Mouse (Mus musculus): ENCODE measurements around the gene Rab21. TPM values are rescaled to one million over a fixed set of nuclear protein-coding genes. Genes with fewer than 3 reads are reported as not detected.

The Rab21 gene
- polyA plus RNA-seq, 1 experiment, result 6.7 TPM

DNA sequence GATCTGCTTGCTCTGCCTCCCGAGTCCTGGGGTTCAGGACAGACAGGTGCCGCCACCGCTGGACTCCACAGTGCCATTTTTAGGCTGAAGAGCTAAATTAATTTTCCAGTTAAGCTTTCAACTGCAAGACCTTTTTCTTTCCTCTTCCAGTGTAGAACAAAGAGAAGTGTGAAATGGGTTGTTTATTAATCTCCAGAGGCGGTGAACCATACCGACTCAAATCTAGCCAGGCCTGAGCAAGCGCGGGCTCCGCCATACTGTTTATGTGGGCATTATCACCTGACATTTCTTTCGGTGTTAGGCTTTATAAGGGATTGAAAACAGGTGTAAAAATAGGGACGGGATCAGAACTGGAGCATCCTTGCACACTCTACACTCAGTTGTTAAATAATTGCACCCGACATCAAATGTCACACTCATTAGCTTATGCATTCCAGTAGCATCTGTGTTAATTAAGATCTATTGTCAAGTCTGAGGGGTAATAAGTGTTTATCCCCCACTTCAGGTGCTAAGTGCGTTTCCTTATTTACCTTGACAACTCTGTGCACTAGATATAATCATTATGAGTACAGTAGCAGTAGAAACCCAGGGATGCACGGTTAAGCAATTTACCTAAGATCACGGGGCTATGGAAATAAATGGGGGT is 1.6 kb downstream of the Rab21 start:
- no peak for TF ChIP-seq POLR2A (IDR thresholded peaks at IDR 0.05; ENCODE audit: control insufficient read depth, low read depth, low read length)
- TF ChIP-seq CTCF (IDR thresholded peaks at IDR 0.05; ENCODE audit: control insufficient read depth, insufficient read depth, insufficient replicate concordance, low read depth, low read length), result no peak
- Histone ChIP-seq H3K4me3 (ENCODE audit: control insufficient read depth, low read depth, low read length) (no peak overlapping the region), H3K36me3 (ENCODE audit: control insufficient read depth, insufficient read depth, low read length) (no peaks in the 10 kb centered on the region), H3K27me3 (ENCODE audit: control insufficient read depth, insufficient read depth, low read length) (no peaks in the 10 kb centered on the region), H3K4me1 (ENCODE audit: control insufficient read depth, insufficient read depth, low read length) (peaks cover 9% of the 10 kb centered on the region), H3K27ac (ENCODE audit: control insufficient read depth, insufficient read depth, low read depth, low read length) (no peak overlapping the region)

DNA sequence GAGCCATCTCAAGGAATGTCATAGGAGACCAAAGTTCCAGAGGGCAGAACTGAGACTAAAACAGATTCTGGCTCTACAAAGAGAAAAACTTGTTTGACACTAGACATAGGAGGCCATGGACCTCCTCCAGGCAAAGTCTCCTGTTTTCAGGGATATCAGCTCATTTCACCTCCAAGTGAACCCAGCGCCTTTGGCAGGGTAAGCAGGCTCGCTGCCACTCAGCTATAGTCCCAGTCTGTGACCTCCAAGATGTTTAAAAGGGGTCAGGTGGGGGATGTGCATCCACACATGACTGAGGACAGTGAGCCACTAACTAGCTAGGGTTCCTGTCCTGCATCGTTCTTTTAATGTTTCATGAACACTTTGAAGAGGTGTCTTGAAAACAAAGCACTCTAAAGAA is 2.7 kb downstream of the Rab21 start:
- Histone ChIP-seq H3K27me3 (ENCODE audit: control insufficient read depth, insufficient read depth, low read length) (no peaks in the 10 kb centered on the region), H3K36me3 (ENCODE audit: control insufficient read depth, insufficient read depth, low read length) (no peaks in the 10 kb centered on the region), H3K4me3 (ENCODE audit: control insufficient read depth, low read depth, low read length) (no peak overlapping the region), H3K27ac (ENCODE audit: control insufficient read depth, insufficient read depth, low read depth, low read length) (no peak overlapping the region), H3K4me1 (ENCODE audit: control insufficient read depth, insufficient read depth, low read length) (peaks cover 9% of the 10 kb centered on the region)
- TF ChIP-seq CTCF (IDR thresholded peaks at IDR 0.05; ENCODE audit: control insufficient read depth, insufficient read depth, insufficient replicate concordance, low read depth, low read length) (no peak), POLR2A (IDR thresholded peaks at IDR 0.05; ENCODE audit: control insufficient read depth, low read depth, low read length) (no peak)

DNA sequence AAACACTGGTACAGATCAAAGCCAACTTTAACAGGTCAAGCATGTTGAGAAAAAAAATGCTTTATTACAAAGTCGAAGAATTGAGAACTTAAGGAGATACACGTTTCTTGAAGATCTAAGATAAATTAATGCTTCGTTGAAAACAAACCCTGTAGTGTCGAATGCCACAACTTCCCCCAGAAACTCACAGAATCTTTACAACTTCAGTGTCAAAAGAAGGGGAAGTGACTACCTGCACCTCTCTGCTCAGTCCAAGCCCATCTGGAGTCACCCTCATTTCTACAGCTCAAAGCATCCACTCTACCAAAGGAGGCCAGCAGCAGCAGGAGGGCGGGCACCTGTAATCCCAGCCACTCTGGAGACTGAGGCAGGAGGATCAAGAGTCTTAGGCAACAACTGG is 3.2 kb downstream of the Rab21 start:
- Histone ChIP-seq H3K27ac (ENCODE audit: control insufficient read depth, insufficient read depth, low read depth, low read length) (no peak overlapping the region), H3K36me3 (ENCODE audit: control insufficient read depth, insufficient read depth, low read length) (no peaks in the 10 kb centered on the region), H3K27me3 (ENCODE audit: control insufficient read depth, insufficient read depth, low read length) (no peaks in the 10 kb centered on the region), H3K4me3 (ENCODE audit: control insufficient read depth, low read depth, low read length) (no peak overlapping the region), H3K4me1 (ENCODE audit: control insufficient read depth, insufficient read depth, low read length) (peaks cover 9% of the 10 kb centered on the region)
- no peak for TF ChIP-seq POLR2A (IDR thresholded peaks at IDR 0.05; ENCODE audit: control insufficient read depth, low read depth, low read length)
- no peak for TF ChIP-seq CTCF (IDR thresholded peaks at IDR 0.05; ENCODE audit: control insufficient read depth, insufficient read depth, insufficient replicate concordance, low read depth, low read length)

DNA sequence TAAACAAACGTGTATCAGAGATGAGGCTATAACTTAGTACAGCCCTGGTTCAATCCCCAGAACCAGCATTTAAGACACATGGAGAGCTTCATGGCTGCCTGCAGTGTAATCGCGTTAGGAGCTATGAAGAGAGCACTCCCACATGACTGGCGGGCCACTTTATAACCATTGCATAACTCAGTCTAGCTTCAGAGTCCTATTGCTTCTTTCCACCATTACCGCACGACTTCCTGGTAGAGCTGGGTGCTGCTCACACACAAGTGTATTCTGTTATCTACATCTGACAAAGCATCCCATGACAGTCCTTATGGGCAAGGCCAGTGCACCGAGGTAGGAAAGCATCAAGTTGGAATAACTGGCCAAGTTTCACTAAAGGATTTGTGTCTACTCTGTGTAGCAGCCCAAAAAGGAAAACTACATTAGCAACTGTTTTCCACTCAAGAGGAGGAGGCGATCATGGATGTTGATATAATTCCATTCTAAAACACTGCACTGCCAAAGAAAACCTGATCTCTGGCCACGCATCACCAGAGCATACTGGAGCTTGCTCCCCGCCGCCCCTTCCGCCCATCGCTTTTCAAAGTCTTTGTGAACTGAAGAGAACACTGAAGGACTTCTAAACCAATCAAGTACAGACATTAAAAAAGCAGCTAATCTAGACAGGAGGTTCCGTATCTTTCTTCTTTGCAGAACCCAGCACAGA is 4.0 kb downstream of the Rab21 start:
- H3K4me1 ChIP-seq (ENCODE audit: control insufficient read depth, insufficient read depth, low read length), result peaks cover 9% of the 10 kb centered on the region
- no peaks in the 10 kb centered on the region for H3K27me3 ChIP-seq (ENCODE audit: control insufficient read depth, insufficient read depth, low read length)
- H3K27ac ChIP-seq (ENCODE audit: control insufficient read depth, insufficient read depth, low read depth, low read length), result no peak overlapping the region
- no peaks in the 10 kb centered on the region for H3K36me3 ChIP-seq (ENCODE audit: control insufficient read depth, insufficient read depth, low read length)
- H3K4me3 ChIP-seq (ENCODE audit: control insufficient read depth, low read depth, low read length), result no peak overlapping the region
- TF ChIP-seq CTCF (IDR thresholded peaks at IDR 0.05; ENCODE audit: control insufficient read depth, insufficient read depth, insufficient replicate concordance, low read depth, low read length), result no peak
- TF ChIP-seq POLR2A (IDR thresholded peaks at IDR 0.05; ENCODE audit: control insufficient read depth, low read depth, low read length), result no peak

DNA sequence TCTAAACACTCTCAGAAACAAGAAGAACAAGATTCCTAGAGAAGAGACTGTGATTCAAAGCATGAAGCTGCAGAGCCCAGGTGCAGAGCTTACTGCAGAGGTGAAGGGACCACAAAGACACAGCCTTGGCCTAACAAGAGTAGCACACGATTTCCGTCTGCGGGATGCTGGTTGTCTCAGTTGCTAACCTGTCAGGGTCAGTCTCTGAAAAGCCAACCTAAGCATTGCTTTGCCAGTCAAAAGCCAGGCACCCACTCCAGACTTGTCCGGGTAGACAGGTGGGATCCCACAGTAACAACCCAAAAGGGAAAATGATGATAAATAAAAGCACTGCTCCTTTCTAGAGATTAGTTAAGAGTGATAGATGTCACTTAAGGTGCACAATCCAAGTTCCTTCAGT is 6.2 kb downstream of the Rab21 start:
- Histone ChIP-seq H3K4me1 (ENCODE audit: control insufficient read depth, insufficient read depth, low read length) (peaks cover 2% of the 10 kb centered on the region), H3K36me3 (ENCODE audit: control insufficient read depth, insufficient read depth, low read length) (no peaks in the 10 kb centered on the region), H3K27me3 (ENCODE audit: control insufficient read depth, insufficient read depth, low read length) (no peaks in the 10 kb centered on the region), H3K4me3 (ENCODE audit: control insufficient read depth, low read depth, low read length) (no peak overlapping the region), H3K27ac (ENCODE audit: control insufficient read depth, insufficient read depth, low read depth, low read length) (no peak overlapping the region)
- TF ChIP-seq CTCF (IDR thresholded peaks at IDR 0.05; ENCODE audit: control insufficient read depth, insufficient read depth, insufficient replicate concordance, low read depth, low read length) (no peak), POLR2A (IDR thresholded peaks at IDR 0.05; ENCODE audit: control insufficient read depth, low read depth, low read length) (no peak)

DNA sequence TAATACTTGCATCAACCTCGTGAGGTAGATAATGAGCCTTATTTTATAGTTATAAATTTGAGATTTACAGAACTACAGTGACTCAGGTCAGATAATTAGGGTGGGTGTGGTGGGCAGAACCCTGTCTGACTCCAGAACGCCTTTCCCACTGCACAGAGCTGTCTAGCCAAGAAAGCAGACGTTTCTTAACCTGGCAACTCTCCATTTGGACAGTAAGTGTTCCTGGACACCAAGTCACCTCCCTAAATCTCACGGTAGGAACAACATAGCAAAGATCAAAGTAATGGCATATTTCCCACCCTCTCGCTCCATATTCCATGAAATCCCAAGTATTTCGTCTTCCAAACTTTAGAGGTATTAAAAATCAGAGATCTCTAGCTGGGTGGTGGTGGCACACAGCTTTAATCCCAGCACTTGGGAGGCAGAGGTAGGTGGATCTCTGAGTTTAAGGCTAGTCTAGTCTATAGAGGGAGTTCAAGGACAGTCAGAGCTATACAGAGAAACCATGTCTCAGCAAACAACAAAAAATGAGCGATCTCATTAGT is 8.0 kb downstream of the Rab21 start:
- Histone ChIP-seq H3K27me3 (ENCODE audit: control insufficient read depth, insufficient read depth, low read length) (no peaks in the 10 kb centered on the region), H3K27ac (ENCODE audit: control insufficient read depth, insufficient read depth, low read depth, low read length) (no peak overlapping the region), H3K4me1 (ENCODE audit: control insufficient read depth, insufficient read depth, low read length) (no peaks in the 10 kb centered on the region), H3K36me3 (ENCODE audit: control insufficient read depth, insufficient read depth, low read length) (no peaks in the 10 kb centered on the region), H3K4me3 (ENCODE audit: control insufficient read depth, low read depth, low read length) (no peak overlapping the region)
- TF ChIP-seq POLR2A (IDR thresholded peaks at IDR 0.05; ENCODE audit: control insufficient read depth, low read depth, low read length) (no peak), CTCF (IDR thresholded peaks at IDR 0.05; ENCODE audit: control insufficient read depth, insufficient read depth, insufficient replicate concordance, low read depth, low read length) (no peak)

DNA sequence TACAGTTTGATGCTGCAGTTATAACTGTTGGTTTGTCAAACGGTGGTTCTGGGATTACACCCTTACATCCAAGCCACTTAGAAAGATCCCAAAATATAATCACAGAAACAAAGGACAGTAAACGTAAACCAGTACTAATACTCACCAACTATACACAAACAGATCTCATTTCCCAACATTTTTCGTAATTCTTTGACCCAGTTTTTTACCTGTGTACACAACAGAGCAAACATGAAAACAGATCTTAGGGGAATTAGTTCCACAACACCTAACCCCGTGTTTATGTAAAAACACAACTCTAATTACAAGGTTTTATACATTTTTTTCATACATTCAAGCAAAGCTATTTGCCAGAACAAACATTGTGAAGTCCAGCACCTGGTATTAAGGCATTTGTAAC is 16.7 kb downstream of the Rab21 start:
- Histone ChIP-seq H3K4me1 (ENCODE audit: control insufficient read depth, insufficient read depth, low read length) (no peaks in the 10 kb centered on the region), H3K27ac (ENCODE audit: control insufficient read depth, insufficient read depth, low read depth, low read length) (no peak overlapping the region), H3K36me3 (ENCODE audit: control insufficient read depth, insufficient read depth, low read length) (peaks cover 2% of the 10 kb centered on the region), H3K27me3 (ENCODE audit: control insufficient read depth, insufficient read depth, low read length) (no peaks in the 10 kb centered on the region), H3K4me3 (ENCODE audit: control insufficient read depth, low read depth, low read length) (no peak overlapping the region)
- no peak for TF ChIP-seq CTCF (IDR thresholded peaks at IDR 0.05; ENCODE audit: control insufficient read depth, insufficient read depth, insufficient replicate concordance, low read depth, low read length)
- no peak for TF ChIP-seq POLR2A (IDR thresholded peaks at IDR 0.05; ENCODE audit: control insufficient read depth, low read depth, low read length)

Data from testis, adult 2 months (tissue).